Mouse (Mus musculus) MEL-GATA-1-ER (cell line): ENCODE results near the gene Fsip1.

ENCODE experiments used
- DNase-seq: peaks from one replicate; pipeline ENCODE4 v3.0.0-alpha.2; 2012; ENCODE audit warnings: low read depth; ENCODE audit errors: extremely low read depth

Fsip1 gene

DNA sequence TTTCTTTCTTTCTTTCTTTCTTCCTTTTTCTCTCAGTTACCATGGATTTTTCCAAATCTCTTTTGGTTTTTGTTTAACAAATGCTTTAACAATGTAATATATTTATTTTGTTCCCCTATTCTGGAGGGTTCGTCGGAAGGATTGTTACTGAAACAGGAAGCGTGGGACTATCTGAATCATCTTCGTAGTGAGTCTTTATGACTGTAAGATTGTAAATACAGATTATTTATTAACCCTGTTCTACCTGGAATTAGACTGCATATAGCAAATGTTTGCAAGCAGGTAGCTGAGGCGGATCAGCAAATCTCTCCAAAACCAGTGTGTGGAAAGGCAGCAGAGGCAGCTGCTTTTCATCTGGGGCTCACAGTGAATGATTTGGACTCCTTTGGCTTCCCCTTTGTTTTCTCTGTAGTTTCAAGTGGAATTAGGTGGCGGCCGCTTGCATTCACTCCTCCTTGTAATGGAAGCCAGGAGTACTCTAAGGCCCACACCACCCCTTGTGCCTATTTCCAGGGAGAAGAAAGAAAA lies 130.8 kb downstream of the Fsip1 start:
- DNase-seq = no peak

DNA sequence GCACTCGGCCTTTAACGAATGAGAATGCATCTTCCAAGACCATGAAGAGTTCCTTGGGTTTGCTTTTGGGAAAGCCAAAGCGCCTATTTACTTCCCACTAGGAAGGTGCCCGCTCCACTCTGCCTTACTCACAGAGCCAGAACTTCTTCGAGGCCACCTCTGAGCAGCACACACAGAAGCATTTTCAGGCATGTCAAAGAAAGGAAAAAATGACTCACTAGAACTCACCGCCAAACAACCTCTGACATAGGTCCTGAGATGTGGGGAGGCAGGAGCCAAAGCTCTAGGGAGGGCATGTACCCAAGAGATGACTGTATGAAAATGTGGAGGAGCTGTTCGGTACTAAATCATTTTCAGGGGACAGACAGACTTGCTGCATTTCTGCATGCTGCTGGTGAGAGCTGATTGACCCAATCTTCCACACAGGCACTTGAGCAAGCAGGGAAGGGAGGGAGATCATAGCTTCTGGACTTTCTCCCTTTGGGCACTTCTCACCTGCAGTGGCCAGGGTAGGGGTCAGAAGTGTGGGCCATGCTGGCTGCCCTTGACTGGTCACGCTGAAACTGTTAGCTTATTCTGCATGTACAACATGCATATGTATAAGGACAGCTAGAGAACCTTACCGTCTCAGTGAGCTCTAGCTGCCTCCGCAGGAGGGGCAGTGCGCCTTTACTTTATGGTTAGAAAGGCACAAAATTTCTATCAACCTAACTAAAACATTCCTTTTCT lies 131.4 kb downstream of the Fsip1 start:
- no peak for DNase-seq

DNA sequence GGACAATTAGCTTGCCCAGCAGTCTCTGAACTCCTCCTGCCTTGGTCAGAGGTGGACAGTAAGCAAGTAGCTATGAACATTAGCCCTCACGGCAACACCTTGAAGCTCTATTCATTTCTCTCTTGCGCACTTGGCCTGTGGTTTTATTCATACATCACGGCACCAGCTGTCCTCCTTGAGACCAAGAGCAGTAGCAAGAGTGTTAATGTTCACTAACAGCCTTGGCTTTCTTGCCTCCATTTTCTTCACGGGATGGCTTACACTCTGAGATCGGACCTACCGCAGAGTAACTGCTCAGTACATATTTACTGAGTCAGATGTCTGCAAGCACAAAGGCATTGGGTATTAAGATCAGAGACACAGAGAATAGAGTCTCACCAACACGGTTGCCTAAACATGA lies 132.3 kb downstream of the Fsip1 start:
- no peak for DNase-seq

DNA sequence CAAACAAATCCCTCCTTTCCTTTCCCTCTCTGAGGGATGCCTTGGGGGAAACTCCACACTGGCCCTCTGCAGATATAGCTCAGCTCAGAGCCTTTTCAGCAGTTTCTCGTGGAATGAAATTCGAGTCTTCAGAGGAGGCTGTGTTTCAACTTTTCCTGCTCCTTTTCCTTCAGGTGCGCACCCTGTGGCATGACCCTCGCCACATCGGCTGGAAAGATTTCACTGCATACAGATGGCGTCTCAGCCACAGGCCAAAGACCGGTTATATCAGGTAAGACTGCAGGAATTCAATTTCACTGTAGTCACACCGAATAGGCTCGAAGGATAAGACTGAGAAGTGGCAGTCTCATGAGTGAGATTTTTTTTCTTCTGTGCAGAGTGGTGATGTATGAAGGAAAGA lies 133.0 kb downstream of the Fsip1 start:
- DNase-seq = no peak

DNA sequence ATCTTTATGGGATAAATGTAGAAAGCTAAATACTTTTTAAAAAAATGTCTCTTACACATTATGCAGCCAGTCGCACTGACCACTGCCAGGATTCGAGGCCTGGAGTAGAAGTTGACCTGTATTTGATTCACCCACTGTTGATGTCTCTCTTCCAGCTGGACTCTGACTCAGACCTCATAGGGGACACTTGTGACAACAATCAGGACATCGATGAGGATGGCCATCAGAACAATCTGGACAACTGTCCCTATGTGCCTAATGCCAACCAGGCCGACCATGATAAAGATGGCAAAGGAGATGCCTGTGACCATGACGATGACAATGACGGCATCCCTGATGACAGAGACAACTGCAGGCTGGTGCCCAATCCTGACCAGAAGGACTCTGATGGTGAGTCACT lies 134.5 kb downstream of the Fsip1 start:
- no peak for DNase-seq

DNA sequence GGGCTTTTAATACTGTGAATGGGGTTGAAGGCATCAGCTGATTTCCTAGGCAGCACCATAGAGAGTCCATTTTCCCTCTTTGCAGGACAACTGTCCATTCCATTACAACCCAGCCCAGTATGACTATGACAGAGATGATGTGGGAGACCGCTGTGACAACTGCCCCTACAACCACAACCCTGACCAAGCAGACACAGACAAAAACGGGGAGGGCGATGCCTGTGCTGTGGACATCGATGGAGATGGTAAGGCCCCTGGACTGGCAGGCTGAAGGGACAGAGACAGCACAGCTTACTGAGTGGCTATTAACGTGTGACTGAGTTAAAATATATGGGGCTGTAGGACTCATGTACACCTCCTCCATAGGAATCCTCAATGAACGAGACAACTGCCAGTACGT lies 136.0 kb downstream of the Fsip1 start:
- DNase-seq = no peak

DNA sequence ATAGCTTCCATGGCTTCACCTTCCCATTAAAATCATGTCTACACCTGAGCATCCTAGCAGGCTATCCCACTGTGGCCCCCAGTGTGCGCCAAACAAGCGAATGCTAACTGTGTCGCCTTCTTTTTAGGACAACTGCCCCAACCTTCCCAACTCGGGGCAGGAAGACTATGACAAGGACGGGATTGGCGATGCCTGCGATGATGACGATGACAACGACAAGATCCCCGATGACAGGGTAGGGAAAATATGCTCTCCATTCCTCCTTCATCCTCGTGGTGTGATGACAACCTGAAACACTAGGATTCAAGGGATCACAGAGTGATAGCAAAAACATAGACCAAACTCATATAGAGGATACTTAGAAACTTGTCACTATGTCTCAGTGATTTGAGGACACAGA lies 136.7 kb downstream of the Fsip1 start:
- no peak for DNase-seq

DNA sequence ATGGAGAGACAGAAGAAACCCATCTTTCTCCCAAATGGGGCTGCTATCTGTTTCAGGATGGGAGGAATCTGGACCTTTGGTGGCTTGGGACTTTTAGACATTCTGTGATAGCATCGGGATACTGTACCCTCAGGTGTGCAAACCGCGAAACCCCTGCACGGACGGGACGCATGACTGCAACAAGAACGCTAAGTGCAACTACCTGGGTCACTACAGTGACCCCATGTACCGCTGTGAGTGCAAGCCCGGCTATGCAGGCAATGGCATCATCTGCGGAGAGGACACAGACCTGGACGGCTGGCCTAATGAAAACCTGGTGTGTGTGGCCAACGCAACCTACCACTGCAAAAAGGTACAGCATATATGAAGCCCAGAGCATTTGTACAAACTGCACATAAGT lies 137.1 kb downstream of the Fsip1 start:
- DNase-seq = no peak

DNA sequence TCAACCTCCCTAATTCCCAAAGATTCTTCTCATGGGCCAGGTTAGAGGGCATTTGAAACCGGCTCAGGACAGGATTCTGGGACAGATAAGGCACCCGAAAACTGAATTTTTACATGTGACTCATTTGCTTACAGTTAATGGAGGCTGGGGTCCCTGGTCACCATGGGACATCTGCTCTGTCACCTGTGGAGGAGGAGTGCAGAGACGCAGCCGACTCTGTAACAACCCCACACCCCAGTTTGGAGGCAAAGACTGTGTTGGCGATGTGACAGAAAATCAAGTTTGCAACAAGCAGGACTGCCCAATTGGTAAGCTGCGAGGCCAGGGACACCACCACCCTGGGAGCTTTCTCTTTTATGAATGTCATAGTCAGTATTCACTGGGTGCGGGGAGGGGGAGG lies 138.3 kb downstream of the Fsip1 start:
- no peak for DNase-seq

DNA sequence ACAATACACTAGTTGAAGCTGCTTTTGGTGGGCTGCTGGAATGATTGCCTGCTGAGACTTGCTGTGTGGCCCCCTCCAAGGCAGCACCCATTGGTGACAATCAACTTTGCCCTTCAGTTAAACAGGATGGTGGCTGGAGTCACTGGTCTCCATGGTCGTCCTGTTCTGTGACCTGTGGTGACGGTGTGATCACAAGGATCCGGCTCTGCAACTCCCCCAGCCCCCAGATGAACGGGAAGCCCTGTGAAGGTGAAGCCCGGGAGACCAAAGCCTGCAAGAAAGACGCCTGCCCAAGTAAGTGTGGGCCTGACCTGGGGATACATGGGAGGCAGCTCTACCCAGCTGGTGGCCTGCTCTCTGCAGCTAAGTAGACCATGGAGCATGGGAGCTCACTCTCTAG lies 138.7 kb downstream of the Fsip1 start:
- DNase-seq = no peak

DNA sequence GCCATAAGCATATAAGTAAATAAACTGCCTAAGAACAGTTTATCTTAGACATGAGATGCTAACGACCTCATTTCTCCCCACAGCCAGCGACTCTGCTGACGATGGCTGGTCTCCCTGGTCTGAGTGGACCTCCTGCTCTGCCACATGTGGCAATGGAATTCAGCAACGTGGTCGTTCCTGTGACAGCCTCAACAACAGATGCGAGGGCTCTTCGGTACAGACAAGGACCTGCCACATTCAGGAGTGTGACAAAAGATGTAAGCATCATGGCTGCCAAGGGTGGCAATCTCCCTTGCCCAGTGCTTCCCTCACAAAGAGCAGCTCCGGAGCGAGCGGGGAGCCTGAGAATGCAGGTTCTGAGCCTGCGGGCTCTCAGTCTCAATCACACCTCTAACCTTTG lies 139.4 kb downstream of the Fsip1 start:
- DNase-seq = no peak

DNA sequence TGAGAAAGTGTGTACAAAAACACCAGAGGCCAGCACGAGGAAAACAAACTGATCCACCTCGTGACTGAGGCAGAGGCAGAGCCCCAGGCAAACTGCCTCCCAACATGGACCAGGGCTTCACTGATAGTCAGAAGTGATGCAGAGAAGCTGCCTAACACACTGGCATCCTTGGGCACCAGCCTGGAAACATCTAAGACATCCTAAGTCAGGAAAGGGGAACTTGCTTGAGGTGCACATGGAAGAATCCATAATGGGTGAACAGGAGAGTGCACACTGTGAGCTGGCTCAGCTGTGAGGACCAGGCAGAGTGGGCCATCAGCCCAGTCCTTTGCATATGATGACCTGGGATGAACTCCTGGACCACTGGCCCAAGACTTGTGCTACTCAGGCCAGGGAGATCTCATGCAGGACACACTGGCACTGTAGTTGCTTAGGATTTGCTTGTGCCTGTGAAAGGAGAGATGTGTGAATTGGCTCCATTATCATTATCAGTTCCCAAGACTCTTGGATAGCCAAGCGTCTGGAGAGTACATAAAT lies 139.9 kb downstream of the Fsip1 start:
- DNase-seq = no peak

DNA sequence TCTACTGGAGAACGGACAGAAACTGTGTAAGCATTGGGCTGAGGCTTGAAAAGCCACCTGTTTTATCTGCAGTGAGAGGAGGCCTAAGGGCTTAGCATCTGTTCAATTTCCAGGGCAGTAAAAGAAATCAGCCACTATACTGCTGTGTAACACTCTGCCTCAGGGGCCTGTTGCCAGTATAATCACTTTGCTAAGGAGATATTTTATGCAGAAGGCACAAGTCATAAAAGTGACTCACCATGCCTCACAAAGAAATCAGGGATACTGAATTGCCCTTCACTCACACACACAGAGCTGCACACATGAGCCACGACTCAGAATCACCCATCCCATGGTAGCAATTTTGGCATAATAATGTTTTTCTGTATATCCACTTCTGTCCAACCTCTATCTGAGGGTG lies 140.6 kb downstream of the Fsip1 start:
- DNase-seq = no peak

DNA sequence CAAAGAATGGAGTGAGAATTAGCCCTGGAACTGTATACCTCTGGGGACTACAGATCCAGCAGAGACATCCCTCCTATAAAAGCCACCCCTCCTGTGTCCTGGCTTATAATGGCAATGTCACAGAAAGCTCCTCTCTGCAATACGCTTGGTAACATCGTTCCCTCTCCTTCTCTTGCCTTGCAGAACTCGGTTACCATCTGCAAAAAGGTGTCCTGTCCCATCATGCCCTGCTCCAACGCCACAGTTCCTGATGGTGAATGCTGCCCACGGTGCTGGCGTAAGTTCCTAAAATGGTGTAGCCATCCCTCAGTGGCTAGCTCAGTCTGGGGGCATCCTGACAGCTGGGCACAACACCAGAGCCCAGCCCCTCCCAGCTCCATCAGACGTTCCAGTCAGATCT lies 141.1 kb downstream of the Fsip1 start:
- no peak for DNase-seq

DNA sequence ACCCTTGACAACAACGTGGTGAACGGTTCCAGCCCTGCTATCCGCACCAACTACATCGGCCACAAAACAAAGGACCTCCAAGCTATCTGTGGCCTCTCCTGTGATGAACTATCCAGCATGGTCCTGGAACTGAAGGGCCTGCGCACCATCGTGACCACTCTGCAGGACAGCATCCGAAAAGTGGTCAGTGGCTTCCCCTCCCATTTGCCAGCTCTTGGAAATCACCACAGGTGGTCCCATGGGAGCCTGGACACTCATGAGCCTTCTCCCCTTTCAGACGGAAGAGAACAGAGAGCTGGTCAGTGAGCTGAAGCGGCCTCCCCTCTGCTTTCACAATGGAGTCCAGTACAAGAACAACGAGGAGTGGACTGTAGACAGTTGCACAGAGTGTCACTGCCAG lies 142.1 kb downstream of the Fsip1 start:
- DNase-seq = no peak

DNA sequence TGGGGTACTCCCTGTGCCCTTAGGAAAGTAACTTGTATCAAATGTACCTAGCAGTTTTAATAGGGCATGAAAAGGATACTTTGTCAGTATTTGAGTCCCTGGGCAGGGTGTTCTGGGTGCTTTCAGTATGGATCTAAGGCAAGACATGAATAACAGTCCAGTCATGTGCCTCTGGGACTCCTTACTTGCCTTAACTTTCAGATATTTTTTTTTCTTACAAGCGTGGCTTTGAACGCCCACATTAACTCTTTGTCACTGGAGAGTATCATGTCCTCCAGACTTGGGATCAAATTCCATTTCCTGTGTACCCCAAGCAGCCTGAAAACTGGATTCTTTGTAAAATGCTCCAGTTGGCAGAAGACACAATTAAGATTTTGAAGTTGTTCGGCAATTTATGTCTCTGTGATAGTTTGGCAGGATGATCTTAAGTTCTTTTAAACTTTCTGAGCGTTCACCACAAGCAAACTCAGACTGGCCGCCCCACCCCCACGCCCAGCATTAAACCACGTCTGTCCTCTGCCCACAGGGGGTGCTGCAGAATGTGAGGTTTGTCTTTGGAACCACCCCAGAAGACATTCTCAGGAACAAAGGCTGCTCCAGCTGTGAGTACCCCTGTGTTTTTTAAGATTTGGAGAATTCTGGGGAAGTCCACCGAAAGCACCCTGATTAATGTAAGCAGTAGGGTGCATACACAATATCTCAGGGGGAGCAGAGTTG lies 142.8 kb downstream of the Fsip1 start:
- no peak for DNase-seq

DNA sequence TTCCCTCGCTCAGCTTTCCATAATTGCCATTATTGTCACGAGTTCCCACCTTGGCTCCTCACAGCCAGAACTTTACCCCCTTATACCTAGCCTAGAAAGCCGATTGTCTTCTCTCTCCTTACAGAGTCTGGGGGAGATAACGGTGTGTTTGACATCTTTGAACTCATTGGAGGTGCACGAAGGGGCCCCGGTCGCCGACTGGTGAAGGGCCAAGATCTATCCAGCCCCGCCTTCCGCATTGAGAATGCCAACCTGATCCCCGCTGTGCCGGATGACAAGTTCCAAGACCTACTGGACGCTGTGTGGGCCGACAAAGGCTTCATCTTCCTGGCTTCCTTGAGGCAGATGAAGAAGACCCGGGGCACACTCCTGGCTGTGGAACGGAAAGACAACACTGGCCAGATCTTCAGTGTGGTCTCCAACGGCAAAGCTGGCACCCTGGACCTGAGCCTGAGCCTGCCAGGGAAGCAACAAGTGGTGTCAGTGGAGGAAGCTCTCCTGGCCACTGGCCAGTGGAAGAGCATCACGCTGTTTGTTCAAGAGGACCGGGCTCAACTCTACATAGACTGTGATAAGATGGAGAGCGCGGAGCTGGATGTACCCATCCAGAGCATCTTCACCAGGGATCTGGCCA lies 143.8 kb downstream of the Fsip1 start:
- no peak for DNase-seq

DNA sequence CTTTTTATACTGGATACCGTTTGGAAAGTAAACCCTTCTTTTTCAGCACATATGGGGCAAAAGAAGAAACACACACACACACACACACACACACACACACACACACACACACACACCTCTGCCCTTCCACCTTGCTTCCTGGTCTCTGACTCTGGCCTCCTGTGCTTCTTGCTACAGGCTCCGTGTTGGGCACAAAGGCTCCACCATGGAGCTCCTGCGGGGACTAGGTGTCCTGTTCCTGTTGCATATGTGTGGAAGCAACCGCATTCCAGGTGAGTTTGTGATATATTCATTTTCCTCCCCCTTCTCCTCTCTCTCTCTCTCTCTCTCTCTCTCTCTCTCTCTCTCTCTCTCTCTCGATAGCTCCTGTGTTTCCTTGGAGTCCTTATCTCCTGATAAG lies 144.3 kb downstream of the Fsip1 start:
- DNase-seq = no peak

DNA sequence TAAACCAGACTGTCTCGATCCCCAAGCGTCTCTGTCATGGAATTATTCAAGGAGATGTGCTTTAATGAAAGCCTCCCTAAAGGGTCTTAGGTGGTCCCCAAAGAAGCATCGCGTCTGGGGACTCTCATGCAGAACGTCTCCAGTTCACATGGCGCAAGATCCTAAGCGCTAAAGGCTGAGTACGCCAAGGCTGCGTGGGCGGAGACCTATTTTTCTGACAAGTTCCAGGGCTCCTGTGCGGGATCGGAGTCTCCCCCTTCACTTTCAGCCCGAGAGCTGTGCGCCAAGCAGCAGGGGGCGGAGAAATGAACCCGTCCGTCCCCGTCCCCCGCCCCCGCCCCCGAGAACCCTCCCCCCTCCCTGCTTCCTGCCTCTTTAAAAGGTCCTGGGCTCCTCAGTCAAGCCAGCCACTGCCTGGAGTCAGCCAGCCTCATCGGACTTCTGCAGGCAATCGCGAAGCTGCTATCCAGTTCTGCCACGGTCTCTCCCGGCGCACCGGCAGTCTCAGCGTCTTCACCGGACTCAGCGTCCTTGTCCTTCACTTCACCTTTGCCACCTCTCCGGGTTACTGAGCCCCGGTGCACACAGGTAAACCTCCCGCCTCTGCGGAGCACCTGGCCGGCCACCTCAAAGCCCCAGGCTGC lies 145.2 kb downstream of the Fsip1 start, which contains the start of gene Thbs1:
Thbs1 (plus strand) TSS at position 389 of the 644 bp plus-strand sequence.
- DNase-seq = no peak

DNA sequence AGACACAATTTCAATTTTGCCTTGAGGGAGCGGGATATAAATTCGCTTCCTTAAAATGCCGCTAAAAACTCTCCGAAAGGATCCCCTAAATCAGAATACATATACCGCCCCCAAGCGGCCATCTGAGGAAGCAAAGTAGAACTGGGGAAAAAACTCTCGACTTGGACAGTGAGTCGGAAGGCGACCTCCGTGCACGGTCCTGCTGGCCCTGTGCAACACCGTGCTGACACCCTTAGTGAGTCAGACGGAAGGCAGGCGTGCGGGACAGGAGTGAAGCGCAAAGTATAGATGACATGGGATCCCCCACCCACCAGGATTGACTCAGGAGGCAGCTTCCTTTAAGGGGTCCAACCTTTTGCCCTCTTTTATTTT lies 145.7 kb downstream of the Fsip1 start:
- DNase-seq = no peak

DNA sequence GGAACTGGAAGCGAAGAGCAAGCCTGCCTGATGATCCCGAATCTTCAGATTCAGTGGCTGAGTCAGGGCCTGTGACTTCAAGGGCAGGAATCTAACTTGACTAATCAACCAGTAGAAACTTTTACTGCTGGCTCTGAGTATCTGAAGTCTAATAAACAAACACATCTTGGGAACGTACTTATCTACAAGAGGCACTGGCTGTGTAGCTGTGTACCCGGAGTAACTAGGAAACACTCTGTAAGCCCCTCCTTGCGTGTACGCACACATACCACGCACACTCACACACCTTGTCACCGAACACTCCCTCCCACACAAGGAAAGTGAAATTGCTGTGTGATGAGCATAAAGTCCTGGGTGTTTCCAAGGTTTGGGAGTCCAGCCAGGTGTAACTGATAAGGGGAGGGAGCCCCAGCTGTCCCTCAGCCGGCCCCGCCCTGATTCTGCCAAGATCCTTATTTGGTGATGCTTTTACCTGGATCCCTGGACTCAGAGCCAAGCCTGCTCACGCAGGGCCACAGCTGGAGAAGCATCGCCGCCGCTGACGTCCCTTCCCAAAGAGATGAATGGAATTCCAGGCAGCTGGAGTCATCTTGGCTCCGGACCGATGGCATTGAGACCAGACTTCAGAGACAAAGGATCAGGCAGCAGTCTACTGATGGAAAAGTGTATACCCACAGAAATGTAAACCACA lies 146.4 kb downstream of the Fsip1 start:
- no peak for DNase-seq
